Mouse (Mus musculus): ENCODE measurements around the gene H13.

- TF ChIP-seq POLR2A (IDR thresholded peaks at IDR 0.05; ENCODE audit: low read depth, low read length) (no peak), CTCF (IDR thresholded peaks at IDR 0.05; ENCODE audit: extremely low read depth, insufficient read depth, insufficient read length, insufficient replicate concordance) (peak; percentile 85; the same call in 1 of the 2 replicates)
Observed at GRCm38 (mm10) chr2:152693233-152693632, 24.0 kb downstream of the H13 start.

Measured in spleen, adult 2 months (tissue).